Mouse (Mus musculus) liver, embryonic 13.5 days (tissue): ENCODE measurements around the gene Trappc10. TPM values are rescaled to one million over a fixed set of nuclear protein-coding genes. Genes with fewer than 3 reads are reported as not detected.
"Not testable (repeated sequence)": the region's sequence is repeated elsewhere in the genome, so short reads cannot be mapped to it uniquely, and the experiment has no call there.

Experiments used
- ATAC-seq: fragments of 200-750 bp; cut with Nextera tagmentation; 2 replicates; pipeline ENCODE4 v1.8.0; 2017; ENCODE audit warnings: low read depth, mild to moderate bottlenecking, moderate number of reproducible peaks, moderate library complexity
- DNase-seq: peaks from one replicate; pipeline ENCODE4 v3.0.0; 2022
- H3K27ac ChIP-seq: fragments of 300-500 bp; sonication (generic); 2 replicates; pipeline ENCODE4 v1.5.1; 2015; ENCODE audit warnings: moderate library complexity, mild to moderate bottlenecking, inconsistent platforms
- H3K27me3 ChIP-seq: fragments of 300-500 bp; sonication (generic); 2 replicates; pipeline ENCODE4 v1.6.1; 2015; ENCODE audit warnings: mild to moderate bottlenecking, inconsistent platforms
- H3K36me3 ChIP-seq: fragments of 300-500 bp; sonication (generic); 2 replicates; pipeline ENCODE4 v1.6.1; 2015; ENCODE audit warnings: mild to moderate bottlenecking, inconsistent platforms
- H3K4me1 ChIP-seq: fragments of 300-500 bp; sonication (generic); replicated peaks from 2 replicates; pipeline ENCODE4 v1.6.1; 2015; ENCODE audit warnings: inconsistent platforms
- H3K4me2 ChIP-seq: fragments of 300-500 bp; sonication (generic); 2 replicates; pipeline ENCODE4 v1.6.1; 2015; ENCODE audit warnings: inconsistent platforms, mild to moderate bottlenecking, moderate library complexity
- H3K4me3 ChIP-seq: fragments of 300-500 bp; sonication (generic); replicated peaks from 2 replicates; pipeline ENCODE4 v1.5.1; 2015; ENCODE audit warnings: mild to moderate bottlenecking, inconsistent platforms
- H3K9ac ChIP-seq: fragments of 300-500 bp; sonication (generic); 2 replicates; pipeline ENCODE4 v1.6.1; 2015; ENCODE audit warnings: mild to moderate bottlenecking, inconsistent platforms
- H3K9me3 ChIP-seq: fragments of 300-500 bp; sonication (generic); replicated peaks from 2 replicates; pipeline ENCODE4 v1.6.1; 2016; ENCODE audit warnings: inconsistent platforms
- WGBS: fragments of 180-500 bp; shearing (Covaris S2); methylation state at CpG from one replicate; pipeline ENCODE4 v1.1.7; 2015; ENCODE audit not compliant: insufficient replicate concordance; 5-methylcytosine and 5-hydroxymethylcytosine counted together
- polyA plus RNA-seq: library from polyadenylated mRNA; unstranded; fragments of >200 nt; fragmentation: Nextera tagmentation; extraction: Ambion mirVana; gene quantifications from 2 replicates; pipeline ENCODE4 v1.2.1, GENCODE M21; 2015

Gene Trappc10
- polyA plus RNA-seq, 1 experiment from 2014 or later = 15.8 TPM

DNA sequence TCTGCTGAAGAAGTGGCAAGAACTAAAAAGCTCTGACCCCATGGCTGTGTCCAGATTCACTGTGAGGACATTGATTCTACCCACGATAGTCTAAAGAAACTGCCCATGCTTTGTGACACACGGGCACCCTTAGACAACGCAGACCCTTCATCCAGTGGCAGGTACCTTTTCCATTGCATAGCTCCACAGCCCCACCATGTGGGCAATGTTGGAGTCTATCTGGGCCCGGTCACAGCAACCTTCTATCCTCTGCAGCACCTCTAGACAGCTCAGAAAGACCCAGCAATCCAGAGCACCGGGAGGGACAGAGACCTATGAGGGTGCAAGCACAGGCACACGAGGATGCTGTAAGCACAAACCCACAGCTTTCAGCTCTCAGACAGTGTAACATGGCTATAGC, 33.1 kb downstream of the Trappc10 start:
- ATAC-seq (0 out of 2 replicates have a peak, but pooled peaks have one; percentile 2), DNase-seq (no peak)
- H3K4me2 ChIP-seq = no peak overlapping the region
- no peak overlapping the region for H3K9ac ChIP-seq
- H3K27me3 ChIP-seq = no peaks in the 10 kb centered on the region
- 62% methylated on average over 6 of the region's 6 CpGs for WGBS
- H3K36me3 ChIP-seq = peaks cover 99% of the 10 kb centered on the region
- H3K27ac ChIP-seq = no peak overlapping the region
- no peak overlapping the region for H3K4me3 ChIP-seq
- H3K9me3 ChIP-seq = no peaks in the 10 kb centered on the region
- H3K4me1 ChIP-seq = peaks cover 17% of the 10 kb centered on the region

DNA sequence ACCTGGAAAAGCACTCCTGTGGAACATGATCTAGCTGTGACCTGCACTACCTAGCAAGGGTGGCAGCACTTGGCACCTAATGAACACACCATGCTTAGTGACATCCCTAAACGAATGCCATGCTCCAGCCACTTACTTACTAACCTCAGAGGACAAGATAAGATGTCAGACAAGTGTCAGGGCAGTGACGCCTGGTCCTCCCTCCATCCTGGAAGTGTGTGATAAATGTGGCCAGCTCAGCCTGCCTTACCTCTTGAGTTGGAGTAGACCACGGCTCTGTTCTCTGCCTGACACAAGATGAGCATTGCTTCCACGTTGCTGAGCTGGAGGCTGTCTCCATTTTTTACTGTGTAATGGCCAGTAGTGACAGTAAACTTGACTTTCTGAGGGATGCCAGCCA, 43.3 kb downstream of the Trappc10 start:
- H3K27ac ChIP-seq = peak overlapping the region; percentile 58
- 43% methylated on average over 4 of the region's 4 CpGs for WGBS
- H3K9me3 ChIP-seq = no peaks in the 10 kb centered on the region
- DNase-seq (no peak), ATAC-seq (peak; percentile 75)
- H3K36me3 ChIP-seq = peaks cover 99% of the 10 kb centered on the region
- no peaks in the 10 kb centered on the region for H3K27me3 ChIP-seq
- H3K4me1 ChIP-seq = peaks cover 28% of the 10 kb centered on the region
- 0 out of 2 replicates have a peak overlapping the region, but pooled peaks have one; percentile 12 for H3K4me2 ChIP-seq
- no peak overlapping the region for H3K4me3 ChIP-seq
- peak overlapping the region; percentile 47; the same call in 1 of the 2 replicates for H3K9ac ChIP-seq

DNA sequence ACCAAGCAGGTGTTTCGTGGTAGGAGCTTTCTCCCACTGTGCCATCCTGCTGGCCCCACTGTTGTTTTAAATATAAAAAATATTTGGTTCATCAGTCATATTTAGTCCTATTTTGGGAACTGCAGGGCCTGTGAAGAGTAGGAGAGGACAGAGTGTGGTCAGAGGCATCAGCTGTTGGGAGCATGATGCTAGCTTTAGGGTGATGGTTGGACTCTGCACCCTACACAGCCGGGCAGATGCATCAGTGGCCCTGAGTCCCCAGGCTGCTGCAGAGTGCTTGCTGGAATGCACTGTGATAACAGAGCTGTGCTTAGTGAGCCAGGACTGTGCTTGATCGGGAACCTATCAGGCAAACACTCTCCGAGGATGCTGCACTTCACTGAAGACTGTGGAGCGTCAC, 51.5 kb downstream of the Trappc10 start:
- no peak for ATAC-seq
- Histone ChIP-seq H3K27ac (no peak overlapping the region), H3K9me3 (no peaks in the 10 kb centered on the region), H3K4me3 (no peak overlapping the region), H3K27me3 (no peaks in the 10 kb centered on the region), H3K9ac (no peak overlapping the region), H3K36me3 (peaks cover 100% of the 10 kb centered on the region), H3K4me2 (no peak overlapping the region), H3K4me1 (no peaks in the 10 kb centered on the region)
- 89% methylated on average over 5 of the region's 5 CpGs for WGBS
- DNase-seq = no peak

DNA sequence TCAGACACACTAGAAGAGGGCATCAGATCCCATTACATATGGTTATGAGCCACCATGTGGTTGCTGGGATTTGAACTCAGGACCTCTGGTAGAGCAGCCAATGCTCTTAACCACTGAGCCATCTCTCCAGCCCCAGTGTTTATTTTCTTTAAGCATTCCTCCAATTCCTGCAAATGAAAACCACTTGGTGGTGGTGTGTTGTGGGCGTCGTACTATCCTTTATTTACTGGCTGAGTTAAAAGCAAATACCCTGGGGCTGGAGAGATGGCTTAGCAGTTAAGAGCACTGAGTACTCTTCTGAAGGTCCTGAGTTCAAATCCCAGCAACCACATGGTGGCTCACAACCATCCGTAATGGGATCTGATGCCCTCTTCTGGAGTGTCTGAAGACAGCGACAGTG, 58.4 kb downstream of the Trappc10 start:
- H3K9ac ChIP-seq, ATAC-seq, H3K9me3 ChIP-seq, H3K4me3 ChIP-seq, DNase-seq, H3K27me3 ChIP-seq, H3K4me2 ChIP-seq: not testable (repeated sequence)
- Histone ChIP-seq H3K4me1 (peaks cover 35% of the 10 kb centered on the region), H3K36me3 (peaks cover 78% of the 10 kb centered on the region), H3K27ac (peak overlapping the region; percentile 89; the same call in 1 of the 2 replicates)
- WGBS = 85% methylated on average over 4 of the region's 4 CpGs

DNA sequence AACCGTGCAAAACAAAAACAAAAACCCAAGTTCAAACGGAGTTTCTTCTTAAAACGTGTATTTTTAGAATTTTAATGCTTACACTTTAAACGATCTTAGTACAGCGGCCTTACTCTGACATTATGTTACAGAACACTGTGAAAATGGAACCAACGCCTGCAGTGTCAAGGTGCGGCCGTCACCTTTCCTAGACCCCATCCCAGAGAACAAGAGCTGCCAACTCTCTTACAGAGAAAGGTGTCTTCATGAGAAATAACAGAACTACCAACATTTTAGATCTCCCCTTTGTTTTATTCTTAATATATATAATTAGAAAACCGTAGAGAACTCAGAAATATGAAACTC, 59.1 kb downstream of the Trappc10 start:
- Histone ChIP-seq H3K27me3 (no peaks in the 10 kb centered on the region), H3K4me1 (peaks cover 35% of the 10 kb centered on the region), H3K4me3 (peak overlapping the region; percentile 77), H3K9ac (peak overlapping the region; percentile 66), H3K36me3 (peaks cover 78% of the 10 kb centered on the region), H3K9me3 (no peaks in the 10 kb centered on the region), H3K27ac (peak overlapping the region; percentile 89), H3K4me2 (peak overlapping the region; percentile 74)
- WGBS = 15% methylated on average over 9 of the region's 9 CpGs
- DNase-seq = no peak
- ATAC-seq = peak; percentile 52

DNA sequence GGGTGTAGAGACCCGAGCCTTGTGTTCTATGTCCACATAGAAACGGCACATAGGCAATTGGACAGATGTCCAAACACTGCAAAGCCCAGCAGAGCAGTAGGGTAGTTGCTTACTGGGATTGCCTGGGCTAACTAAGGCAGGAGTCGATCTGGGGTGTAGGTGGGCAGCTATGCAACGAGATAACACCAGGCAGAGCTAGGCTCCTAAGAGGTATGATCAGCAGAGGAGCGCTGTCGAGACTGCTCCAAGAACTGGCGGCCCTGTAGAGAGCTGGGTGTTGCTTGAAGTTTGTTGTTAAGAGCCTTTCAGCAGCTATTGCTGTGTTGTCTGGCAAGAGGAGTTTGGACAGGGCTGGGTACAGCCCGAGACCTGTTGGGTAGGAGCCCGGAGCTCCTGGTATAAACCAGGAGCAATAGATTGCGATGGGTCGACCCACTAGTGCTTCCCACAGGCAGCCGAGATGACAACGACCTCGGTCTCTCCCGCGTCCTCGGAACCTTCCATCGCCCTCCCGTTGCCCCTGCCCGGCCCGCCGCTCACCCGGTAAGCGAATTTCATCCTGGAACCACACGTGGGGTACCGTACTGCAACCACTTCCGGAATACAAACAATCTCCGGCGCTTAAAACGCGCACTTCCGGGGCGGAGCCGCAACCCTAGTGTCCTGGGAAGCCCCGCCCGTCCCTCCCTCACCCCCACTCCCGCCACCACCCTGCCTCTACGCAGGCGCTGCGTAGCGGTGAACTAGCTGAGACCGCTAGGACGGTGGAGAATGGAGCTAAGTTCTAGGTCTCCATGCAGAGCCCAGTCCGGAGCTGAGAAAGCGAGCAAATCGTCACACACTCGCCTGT, 59.7 kb downstream of the Trappc10 start, which contains the start of gene Pwp2:
Pwp2 (minus strand) TSS at position 619 of the 850 bp plus-strand sequence.
- H3K4me3 ChIP-seq = peak within 1 kb of the TSS; percentile 77
- peak within 1 kb of the TSS; percentile 66 for H3K9ac ChIP-seq
- H3K9me3 ChIP-seq = no peaks in the 10 kb centered on the region
- under 1% methylated on average over 47 of the region's 47 CpGs for WGBS
- H3K4me2 ChIP-seq = peak within 1 kb of the TSS; percentile 74
- peak within 1 kb of the TSS; percentile 89 for H3K27ac ChIP-seq
- H3K36me3 ChIP-seq = peaks cover 78% of the 10 kb centered on the region
- no peaks in the 10 kb centered on the region for H3K27me3 ChIP-seq
- ATAC-seq (peak; percentile 96), DNase-seq (peak; percentile 79)
- peaks cover 35% of the 10 kb centered on the region for H3K4me1 ChIP-seq

DNA sequence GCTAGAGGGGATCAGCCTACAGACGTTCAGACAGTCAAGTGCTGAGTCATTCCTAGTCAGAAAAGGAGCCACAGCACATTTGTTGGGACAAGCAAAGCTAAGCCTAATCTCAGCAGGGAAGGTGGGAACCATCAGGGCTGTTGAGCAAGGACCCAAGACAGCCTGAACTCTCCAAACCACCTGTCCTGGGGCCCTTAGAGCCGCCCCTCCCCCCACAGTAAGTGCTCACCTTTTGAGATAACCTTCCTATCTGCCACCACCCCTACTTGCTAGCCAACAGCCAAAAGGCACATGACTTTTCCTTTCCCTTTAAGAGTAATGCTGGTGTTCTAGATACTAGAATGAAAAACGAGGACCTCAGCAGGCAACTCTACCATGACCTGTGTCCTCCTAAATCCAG, 60.9 kb downstream of the Trappc10 start:
- Histone ChIP-seq H3K27ac (no peak overlapping the region; the same call in 1 of the 2 replicates), H3K4me1 (peaks cover 35% of the 10 kb centered on the region), H3K4me2 (peak overlapping the region; percentile 74), H3K9ac (no peak overlapping the region; the same call in 1 of the 2 replicates), H3K9me3 (no peaks in the 10 kb centered on the region), H3K36me3 (peaks cover 78% of the 10 kb centered on the region), H3K4me3 (peak overlapping the region; percentile 77), H3K27me3 (no peaks in the 10 kb centered on the region)
- DNase-seq = no peak
- no peak for ATAC-seq
- 46% methylated on average over 3 of the region's 3 CpGs for WGBS

DNA sequence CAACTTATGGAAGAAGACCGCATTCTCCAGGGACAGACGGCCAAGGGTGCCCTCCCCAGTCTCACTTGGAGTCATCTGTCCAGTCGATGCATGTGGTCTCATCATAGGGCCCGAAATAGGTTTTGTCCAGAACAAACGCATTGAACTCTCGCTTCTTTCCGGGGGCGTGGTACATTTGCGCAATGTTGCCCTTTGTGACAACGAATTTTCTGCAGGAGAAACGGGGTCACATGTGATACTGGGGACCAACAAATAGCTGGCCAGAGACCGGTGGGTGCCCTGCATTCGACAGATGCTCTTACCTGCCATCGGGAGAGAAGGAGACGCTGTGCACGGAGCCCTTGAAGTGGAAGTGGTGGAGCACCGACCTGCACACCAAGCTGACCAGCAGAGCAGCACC, 62.1 kb downstream of the Trappc10 start:
- Histone ChIP-seq H3K27ac (no peak overlapping the region), H3K4me3 (no peak overlapping the region), H3K27me3 (no peaks in the 10 kb centered on the region), H3K9me3 (no peaks in the 10 kb centered on the region), H3K4me2 (no peak overlapping the region), H3K4me1 (peaks cover 35% of the 10 kb centered on the region), H3K36me3 (peaks cover 78% of the 10 kb centered on the region), H3K9ac (no peak overlapping the region)
- 83% methylated on average over 17 of the region's 17 CpGs for WGBS
- no peak for DNase-seq
- no peak for ATAC-seq

DNA sequence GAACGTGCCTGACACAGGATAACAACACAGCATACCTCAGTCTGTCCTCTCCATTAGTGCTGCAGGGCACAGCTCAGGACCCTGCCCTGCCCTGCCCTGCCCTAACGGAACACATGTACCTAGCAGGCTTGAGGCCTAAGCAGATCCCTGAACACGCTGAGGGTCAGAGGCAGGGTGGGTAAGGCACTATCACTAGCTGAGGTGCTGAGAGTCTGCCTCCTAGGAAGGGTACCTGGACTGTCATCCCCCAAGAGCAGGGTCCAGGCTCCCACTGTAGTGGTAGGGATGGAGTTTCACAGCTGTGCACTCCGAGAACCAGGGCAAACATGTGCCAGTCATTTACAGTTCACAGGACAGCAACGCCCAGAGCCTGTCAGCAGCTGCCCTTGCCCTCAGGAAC, 70.0 kb downstream of the Trappc10 start:
- Histone ChIP-seq H3K4me2 (no peak overlapping the region), H3K9ac (no peak overlapping the region), H3K4me1 (peaks cover 15% of the 10 kb centered on the region), H3K4me3 (no peak overlapping the region), H3K27me3 (no peaks in the 10 kb centered on the region), H3K27ac (no peak overlapping the region), H3K36me3 (peaks cover 90% of the 10 kb centered on the region), H3K9me3 (no peaks in the 10 kb centered on the region)
- 83% methylated on average over 5 of the region's 5 CpGs for WGBS
- ATAC-seq (no peak), DNase-seq (no peak)

DNA sequence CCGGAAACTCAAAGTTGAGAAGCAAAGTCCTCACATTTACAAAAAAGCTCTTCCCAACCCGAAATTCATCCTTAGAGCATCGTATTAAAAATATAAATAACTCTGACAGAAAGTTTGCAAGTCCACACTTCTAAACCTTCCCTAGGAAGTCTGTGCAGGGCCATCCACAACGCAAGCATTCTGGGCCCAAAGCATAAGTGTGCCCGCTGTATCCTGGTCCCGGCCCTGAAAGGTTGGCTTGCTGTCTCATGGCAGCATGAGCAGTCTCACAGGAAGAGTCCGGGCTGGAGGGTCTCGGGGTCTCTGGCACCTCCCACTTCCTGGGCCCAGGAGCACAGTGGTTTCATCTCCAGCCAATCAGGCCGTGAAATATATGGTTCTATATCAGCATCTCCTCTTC, 72.9 kb downstream of the Trappc10 start:
- WGBS = 77% methylated on average over 9 of the region's 9 CpGs
- DNase-seq (no peak), ATAC-seq (no peak)
- no peak overlapping the region for H3K4me3 ChIP-seq
- H3K36me3 ChIP-seq = peaks cover 73% of the 10 kb centered on the region
- H3K4me2 ChIP-seq = no peak overlapping the region
- H3K27me3 ChIP-seq = no peaks in the 10 kb centered on the region
- H3K27ac ChIP-seq = no peak overlapping the region
- no peaks in the 10 kb centered on the region for H3K9me3 ChIP-seq
- no peak overlapping the region for H3K9ac ChIP-seq
- H3K4me1 ChIP-seq = peaks cover 29% of the 10 kb centered on the region

DNA sequence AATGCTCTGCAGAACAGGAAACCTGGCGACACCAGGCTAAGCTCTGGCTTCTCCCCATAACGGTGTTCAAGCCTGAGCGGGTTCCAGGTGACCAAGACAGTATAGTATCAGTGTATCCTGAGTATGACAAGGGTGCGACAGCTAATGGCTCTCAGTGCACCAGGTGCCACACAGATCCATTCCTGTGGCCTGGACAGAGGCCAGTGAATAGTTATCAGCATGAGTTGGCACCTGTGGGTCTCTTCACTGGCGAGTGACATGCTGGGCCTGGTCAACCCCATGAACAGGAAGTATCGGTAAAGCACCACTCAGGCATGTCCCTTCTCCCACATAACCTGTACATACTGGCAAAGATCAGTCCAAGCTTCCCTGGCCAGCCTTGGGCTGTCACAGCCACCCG, 73.4 kb downstream of the Trappc10 start:
- Histone ChIP-seq H3K9ac (no peak overlapping the region), H3K9me3 (no peaks in the 10 kb centered on the region), H3K4me1 (peaks cover 29% of the 10 kb centered on the region), H3K36me3 (peaks cover 73% of the 10 kb centered on the region), H3K4me3 (no peak overlapping the region), H3K27ac (peak overlapping the region; percentile 65), H3K4me2 (no peak overlapping the region), H3K27me3 (no peaks in the 10 kb centered on the region)
- ATAC-seq (no peak), DNase-seq (no peak)
- WGBS = 81% methylated on average over 7 of the region's 7 CpGs

DNA sequence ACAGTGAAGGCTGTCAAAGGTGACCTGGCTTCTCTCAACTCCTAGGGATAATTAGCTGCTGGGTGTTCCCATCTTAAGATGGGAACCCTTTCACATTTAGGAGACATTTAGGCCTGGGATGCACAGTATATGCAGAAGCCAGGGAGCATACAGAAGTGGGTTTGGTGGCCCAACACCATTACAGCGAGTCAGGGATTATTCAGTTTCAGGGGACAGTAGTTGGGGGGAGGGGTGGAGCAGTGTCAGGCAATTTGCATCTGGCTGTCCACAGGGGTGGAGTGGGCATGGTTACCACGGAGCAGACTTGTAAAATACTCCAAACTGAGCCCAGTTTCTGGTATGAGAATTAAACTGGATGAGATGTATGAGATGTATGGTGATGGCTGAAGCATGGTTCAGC, 74.0 kb downstream of the Trappc10 start:
- no peaks in the 10 kb centered on the region for H3K9me3 ChIP-seq
- H3K9ac ChIP-seq = peak overlapping the region; percentile 51
- DNase-seq (no peak), ATAC-seq (no peak)
- H3K4me3 ChIP-seq = peak overlapping the region; percentile 86; the same call in 1 of the 2 replicates
- no peaks in the 10 kb centered on the region for H3K27me3 ChIP-seq
- peak overlapping the region; percentile 65 for H3K27ac ChIP-seq
- WGBS = 65% methylated on average over 2 of the region's 2 CpGs
- peaks cover 29% of the 10 kb centered on the region for H3K4me1 ChIP-seq
- peak overlapping the region; percentile 98 for H3K4me2 ChIP-seq
- H3K36me3 ChIP-seq = peaks cover 73% of the 10 kb centered on the region
